Mouse (Mus musculus) CD8-positive naive resting alpha-beta T cell, adult 2 months (primary cell): ENCODE measurements at regions not wholly inside any gene's neighbourhood (a gene's known extent, or its start where the extent isn't known, plus 50 kb on each side); places are given as distances from the start of the nearest gene placed in this dataset.

ENCODE experiments used
- DNase-seq, 2 experiments: peaks; one replicate each; pipeline ENCODE4 v3.0.0; 2022; ENCODE audit warnings: low read depth in 2 of 2, low spot score in 2 of 2

GRCm38 (mm10) chr15:93882826-93883225 is 287.1 kb upstream of the Prickle1 start:
- no peak for DNase-seq

- no peak for DNase-seq
These were observed 285.6 kb upstream of the Prickle1 start for GRCm38 (mm10) chr15:93881276-93881675.

- DNase-seq: no peak
These were observed 284.6 kb upstream of the Prickle1 start for GRCm38 (mm10) chr15:93880302-93880701.

- DNase-seq: no peak
These were observed 283.3 kb upstream of the Prickle1 start for GRCm38 (mm10) chr15:93879006-93879405.

- DNase-seq: no peak
These were observed 280.6 kb upstream of the Prickle1 start for GRCm38 (mm10) chr15:93876335-93876734.

- no peak for DNase-seq
These were observed 280.0 kb upstream of the Prickle1 start for GRCm38 (mm10) chr15:93875685-93876084.

GRCm38 (mm10) chr15:93874206-93874605 is 278.5 kb upstream of the Prickle1 start:
- no peak for DNase-seq

GRCm38 (mm10) chr15:93857336-93857901 is 261.7 kb upstream of the Prickle1 start:
- no peak for DNase-seq

GRCm38 (mm10) chr15:93853221-93853620 is 257.5 kb upstream of the Prickle1 start:
- DNase-seq: no peak

GRCm38 (mm10) chr15:93852126-93852525 is 256.4 kb upstream of the Prickle1 start:
- no peak for DNase-seq

GRCm38 (mm10) chr15:93850388-93850787 is 254.7 kb upstream of the Prickle1 start:
- DNase-seq: no peak

GRCm38 (mm10) chr15:93848830-93849229 is 253.1 kb upstream of the Prickle1 start:
- DNase-seq: no peak

- DNase-seq: no peak
These were observed 251.1 kb upstream of the Prickle1 start for GRCm38 (mm10) chr15:93846797-93847196.

- no peak for DNase-seq
These were observed 250.1 kb upstream of the Prickle1 start for GRCm38 (mm10) chr15:93845801-93846200.

- no peak for DNase-seq
These were observed 237.3 kb upstream of the Prickle1 start for GRCm38 (mm10) chr15:93832956-93833355.

GRCm38 (mm10) chr15:93832431-93832936 is 236.8 kb upstream of the Prickle1 start:
- DNase-seq: no peak

- no peak for DNase-seq
These were observed 235.5 kb upstream of the Prickle1 start for GRCm38 (mm10) chr15:93831148-93831547.

- DNase-seq: no peak
These were observed 229.3 kb upstream of the Prickle1 start for GRCm38 (mm10) chr15:93824729-93825694.

GRCm38 (mm10) chr15:93821236-93821635 is 225.5 kb upstream of the Prickle1 start:
- no peak for DNase-seq

GRCm38 (mm10) chr15:93812011-93812410 is 216.3 kb upstream of the Prickle1 start:
- DNase-seq: no peak

GRCm38 (mm10) chr15:93807993-93808392 is 212.3 kb upstream of the Prickle1 start:
- no peak for DNase-seq

GRCm38 (mm10) chr15:93807505-93807904 is 211.8 kb upstream of the Prickle1 start:
- DNase-seq: no peak
